Mouse (Mus musculus) G1E (cell line): ENCODE results near the gene Neurod4. TPM values are rescaled to one million over a fixed set of nuclear protein-coding genes. Genes with fewer than 3 reads are reported as not detected.

Source experiments
- ATAC-seq: 2 replicates; pipeline ENCODE4 v1.8.0; 2016; ENCODE audit warnings: mild to moderate bottlenecking; ENCODE audit not compliant: insufficient number of reproducible peaks, poor library complexity, low FRiP score, severe bottlenecking; ENCODE audit errors: extremely low read depth
- DNase-seq: peaks from one replicate; pipeline ENCODE4 v3.0.0; 2012; ENCODE audit warnings: low spot score
- H3K27me3 ChIP-seq: 2 replicates; pipeline ENCODE4 v1.6.1; 2012; ENCODE audit warnings: mild to moderate bottlenecking, low read length, inconsistent platforms; ENCODE audit not compliant: insufficient read depth
- H3K36me3 ChIP-seq: replicated peaks from 2 replicates; pipeline ENCODE3; 2012; ENCODE audit warnings: mild to moderate bottlenecking, inconsistent platforms
- H3K4me1 ChIP-seq: 2 replicates; pipeline ENCODE4 v1.6.1; 2012; ENCODE audit warnings: low read depth, low read length, inconsistent platforms, mixed read lengths; ENCODE audit not compliant: insufficient read depth
- H3K4me3 ChIP-seq: 2 replicates; pipeline ENCODE4 v1.5.1; 2012; ENCODE audit warnings: low read depth, mild to moderate bottlenecking, inconsistent platforms, low read length, moderate library complexity, mixed read lengths
- H3K9me3 ChIP-seq: replicated peaks from 2 replicates; pipeline ENCODE4 v1.6.1; 2012; ENCODE audit warnings: inconsistent platforms
- CTCF ChIP-seq: IDR thresholded peaks from 2 replicates; pipeline ENCODE4 v1.5.1; 2012; ENCODE audit warnings: low read depth, low read length, inconsistent platforms, mixed read lengths
- GATA1 ChIP-seq: IDR thresholded peaks from 2 replicates; pipeline ENCODE4 v1.6.1; 2012; ENCODE audit warnings: borderline replicate concordance, low read length, inconsistent platforms, mixed read lengths
- GATA2 ChIP-seq: IDR thresholded peaks from 2 replicates; pipeline ENCODE4 v1.6.1; 2012; ENCODE audit warnings: low read depth, low read length, inconsistent platforms, borderline replicate concordance
- POLR2AphosphoS5 ChIP-seq: IDR thresholded peaks from 2 replicates; pipeline ENCODE4 v1.6.1; 2012; ENCODE audit warnings: low read depth, low read length, inconsistent platforms; ENCODE audit not compliant: insufficient replicate concordance
- TAL1 ChIP-seq: conservative IDR thresholded peaks from 2 replicates; pipeline ENCODE4 v1.6.1; 2012; ENCODE audit warnings: low read depth, low read length, inconsistent platforms, mixed read lengths
- polyA plus RNA-seq: library from polyadenylated mRNA; stranded (reverse); fragments of >175 nt; gene quantifications from 2 replicates; pipeline ENCODE4 v1.2.3, GENCODE M21; 2012
- total RNA-seq, 2 experiments: library from RNA; stranded (forward) in 1 of 2; stranded (reverse) in 1 of 2; fragments of 200-1000 nt in 1 of 2; fragments of >200 nt in 1 of 2; fragmentation: Nextera tagmentation in 1 of 2; gene quantifications; 2 replicates each; pipeline ENCODE4 v1.2.3; 2014 to 2017

The Neurod4 gene
- total and polyA plus RNA-seq, 3 experiments: 0.60 TPM; not detected in 2

GRCm38 (mm10) chr10:130288007-130288406 lies 8.0 kb upstream of the Neurod4 start:
- no peak for TF ChIP-seq TAL1
- no peak for TF ChIP-seq CTCF
- no peak for TF ChIP-seq POLR2AphosphoS5
- TF ChIP-seq GATA1: no peak
- TF ChIP-seq GATA2: no peak
- no peak for ATAC-seq
- no peaks in the 10 kb centered on the region for H3K27me3 ChIP-seq
- no peak for DNase-seq
- no peaks in the 10 kb centered on the region for H3K4me1 ChIP-seq
- no peak overlapping the region for H3K4me3 ChIP-seq
- no peaks in the 10 kb centered on the region for H3K9me3 ChIP-seq
- H3K36me3 ChIP-seq: no peaks in the 10 kb centered on the region

- no peak for TF ChIP-seq GATA1
- TF ChIP-seq CTCF: no peak
- no peak for TF ChIP-seq GATA2
- no peak for TF ChIP-seq TAL1
- TF ChIP-seq POLR2AphosphoS5: no peak
- no peak for DNase-seq
- Histone ChIP-seq H3K36me3 (no peaks in the 10 kb centered on the region), H3K4me3 (no peak overlapping the region), H3K4me1 (no peaks in the 10 kb centered on the region), H3K9me3 (no peaks in the 10 kb centered on the region), H3K27me3 (no peaks in the 10 kb centered on the region)
- ATAC-seq: no peak
These were observed 7.2 kb upstream of the Neurod4 start for GRCm38 (mm10) chr10:130287201-130287600.

- no peak for TF ChIP-seq GATA2
- no peak for TF ChIP-seq GATA1
- no peak for TF ChIP-seq CTCF
- TF ChIP-seq TAL1: no peak
- TF ChIP-seq POLR2AphosphoS5: no peak
- ATAC-seq (no peak), DNase-seq (no peak)
- H3K9me3 ChIP-seq: no peaks in the 10 kb centered on the region
- H3K27me3 ChIP-seq: peaks cover 3% of the 10 kb centered on the region; the same call in 1 of the 2 replicates
- no peaks in the 10 kb centered on the region for H3K4me1 ChIP-seq
- no peaks in the 10 kb centered on the region for H3K36me3 ChIP-seq
- H3K4me3 ChIP-seq: no peak overlapping the region
These were observed 2.0 kb upstream of the Neurod4 start for GRCm38 (mm10) chr10:130281982-130282449.

- ATAC-seq: no peak
- no peak for TF ChIP-seq CTCF
- TF ChIP-seq GATA1: no peak
- no peak for TF ChIP-seq POLR2AphosphoS5
- TF ChIP-seq TAL1: no peak
- no peak for TF ChIP-seq GATA2
- H3K4me1 ChIP-seq: no peaks in the 10 kb centered on the region
- H3K9me3 ChIP-seq: no peaks in the 10 kb centered on the region
- no peak for DNase-seq
- H3K36me3 ChIP-seq: no peaks in the 10 kb centered on the region
- no peak overlapping the region for H3K4me3 ChIP-seq
- no peaks in the 10 kb centered on the region; the same call in 1 of the 2 replicates for H3K27me3 ChIP-seq
These were observed 3.5 kb downstream of the Neurod4 start for GRCm38 (mm10) chr10:130276496-130276895.

- Histone ChIP-seq H3K36me3 (no peaks in the 10 kb centered on the region), H3K4me3 (no peak overlapping the region), H3K4me1 (no peaks in the 10 kb centered on the region), H3K27me3 (no peaks in the 10 kb centered on the region; the same call in 1 of the 2 replicates), H3K9me3 (no peaks in the 10 kb centered on the region)
- DNase-seq: no peak
- TF ChIP-seq GATA1 (no peak), CTCF (no peak), POLR2AphosphoS5 (no peak), GATA2 (no peak), TAL1 (no peak)
- ATAC-seq: no peak
These were observed 4.3 kb downstream of the Neurod4 start for GRCm38 (mm10) chr10:130275759-130276158.

GRCm38 (mm10) chr10:130263203-130263602 lies 16.8 kb downstream of the Neurod4 start:
- ATAC-seq (no peak), DNase-seq (no peak)
- Histone ChIP-seq H3K4me3 (no peak overlapping the region), H3K9me3 (no peaks in the 10 kb centered on the region), H3K27me3 (no peaks in the 10 kb centered on the region), H3K4me1 (no peaks in the 10 kb centered on the region), H3K36me3 (no peaks in the 10 kb centered on the region)
- TF ChIP-seq GATA1 (no peak), TAL1 (no peak), GATA2 (no peak), CTCF (no peak), POLR2AphosphoS5 (no peak)

GRCm38 (mm10) chr10:130259483-130259882 lies 20.6 kb downstream of the Neurod4 start:
- no peak for ATAC-seq
- Histone ChIP-seq H3K4me3 (no peak overlapping the region), H3K9me3 (no peaks in the 10 kb centered on the region), H3K27me3 (no peaks in the 10 kb centered on the region), H3K36me3 (no peaks in the 10 kb centered on the region), H3K4me1 (no peaks in the 10 kb centered on the region)
- TF ChIP-seq TAL1 (no peak), CTCF (no peak), POLR2AphosphoS5 (no peak), GATA1 (no peak), GATA2 (no peak)
- DNase-seq: no peak
